Mouse (Mus musculus) CH12.LX (cell line): ENCODE data around the gene 6030468B19Rik.

Experiments used
- CTCF ChIP-seq, 2 experiments: IDR thresholded peaks in 1 of 2; conservative IDR thresholded peaks in 1 of 2; 2 replicates each; pipeline ENCODE4 v1.5.1; 2011 to 2012; ENCODE audit warnings: low read depth in 2 of 2, low read length in 2 of 2, improper control_type of control experiment in 1 of 2, inconsistent platforms in 1 of 2, mild to moderate bottlenecking in 1 of 2, moderate library complexity in 1 of 2
- EP300 ChIP-seq: IDR thresholded peaks from 2 replicates; pipeline ENCODE4 v1.6.1; 2011; ENCODE audit warnings: low read length, improper control_type of control experiment
- MAX ChIP-seq: IDR thresholded peaks from 2 replicates; pipeline ENCODE4 v1.6.1; 2011; ENCODE audit warnings: low read length, improper control_type of control experiment
- MAZ ChIP-seq: IDR thresholded peaks from 2 replicates; pipeline ENCODE4 v1.6.1; 2012; ENCODE audit warnings: low read depth, mild to moderate bottlenecking, inconsistent platforms, low read length, improper control_type of control experiment, moderate library complexity
- POLR2A ChIP-seq: IDR thresholded peaks from 2 replicates; pipeline ENCODE4 v1.6.1; 2011; ENCODE audit warnings: low read depth, mild to moderate bottlenecking, improper control_type of control experiment, low read length
- ZMIZ1 ChIP-seq: IDR thresholded peaks from 2 replicates; pipeline ENCODE4 v1.6.1; 2012; ENCODE audit warnings: low read depth, mild to moderate bottlenecking, inconsistent platforms, low read length, improper control_type of control experiment

GRCm38 (mm10) chr11:117779434-117780198 is 17.8 kb upstream of the 6030468B19Rik start:
- TF ChIP-seq POLR2A (peak; percentile 51; the same call in 1 of the 2 replicates), ZMIZ1 (no peak), CTCF (conservative IDR thresholded peaks at IDR 0.05 in 1 of 2, IDR thresholded peaks at IDR 0.05 in 1 of 2; ENCODE audit: low read depth in 2 of 2, low read length in 2 of 2) (no peak), MAZ (peak; percentile 50; the same call in 1 of the 2 replicates), MAX (peak; percentile 49; the same call in 1 of the 2 replicates), EP300 (no peak)
